Mouse (Mus musculus): Measurements from ENCODE around the gene Cmtr1. TPM values are rescaled to one million over a fixed set of nuclear protein-coding genes. Genes with fewer than 3 reads are reported as not detected.

The Cmtr1 gene
- polyA plus RNA-seq (2012; ENCODE audit: low replicate concordance), result 78.4 and 109 TPM in 2 replicates

GRCm38 (mm10) chr17:29660076-29660761 is at the start of gene Cmtr1:
TSS of gene Cmtr1 (plus strand) at chr17:29660595.

GRCm38 (mm10) chr17:29614115-29615023 is 46.0 kb upstream of the Cmtr1 start, which contains the start of the genes Rnf8 and Gm28043:
TSS of gene Rnf8 (plus strand) at chr17:29614790.
TSS of gene Gm28043 (plus strand) at chr17:29614876.

GRCm38 (mm10) chr17:29716732-29717445 is 56.5 kb downstream of the Cmtr1 start, which contains the start of gene Ccdc167:
TSS of gene Ccdc167 (minus strand) at chr17:29717044.

Other genes with a start within 250 kb of the Cmtr1 start
- gene Pim1, start 169.8 kb upstream of the Cmtr1 start, polyA plus RNA-seq (2012; ENCODE audit: low replicate concordance), result 73.2 and 209 TPM in 2 replicates
- not detected in 2 replicates for gene Gm17657, start 111.0 kb upstream of the Cmtr1 start, polyA plus RNA-seq (2012; ENCODE audit: low replicate concordance)
- gene Tbc1d22b, start 110.8 kb upstream of the Cmtr1 start, polyA plus RNA-seq (2012; ENCODE audit: low replicate concordance), result 37.5 and 54.1 TPM in 2 replicates
- gene Tmem217, start 108.2 kb upstream of the Cmtr1 start, polyA plus RNA-seq (2012; ENCODE audit: low replicate concordance), result not detected in 2 replicates
- 17.6 and 28.0 TPM in 2 replicates for gene Rnf8, start 45.8 kb upstream of the Cmtr1 start, polyA plus RNA-seq (2012; ENCODE audit: low replicate concordance)
- gene Gm28043, start 45.7 kb upstream of the Cmtr1 start, polyA plus RNA-seq (2012; ENCODE audit: low replicate concordance), result 0.51 and 0.69 TPM in 2 replicates
- gene Ccdc167, start 56.4 kb downstream of the Cmtr1 start, polyA plus RNA-seq (2012; ENCODE audit: low replicate concordance), result 3.3 and 8.9 TPM in 2 replicates